Mouse (Mus musculus): ENCODE data around the gene Fam178b. TPM values are rescaled to one million over a fixed set of nuclear protein-coding genes. Genes with fewer than 3 reads are reported as not detected.

Gene Fam178b
- polyA plus RNA-seq, 1 experiment from 2014 or later: 2.1 TPM

- Histone ChIP-seq H3K4me2 (no peak overlapping the region), H3K9ac (no peak overlapping the region), H3K9me3 (no peaks in the 10 kb centered on the region), H3K27me3 (replicated peaks) (no peaks in the 10 kb centered on the region), H3K4me3 (no peak overlapping the region), H3K4me1 (peaks cover 64% of the 10 kb centered on the region), H3K27ac (replicated peaks) (no peak overlapping the region), H3K36me3 (no peaks in the 10 kb centered on the region)
- ATAC-seq (ENCODE audit: extremely low read depth, insufficient number of reproducible peaks, low FRiP score, low TSS enrichment): no peak
- WGBS: 61% methylated on average over 8 of the region's 8 CpGs
Observed at GRCm38 (mm10) chr1:36582211-36582610, 100.8 kb downstream of the Fam178b start.

- Histone ChIP-seq H3K9me3 (no peaks in the 10 kb centered on the region), H3K4me2 (peak overlapping the region; percentile 68; the same call in 1 of the 2 replicates), H3K36me3 (no peaks in the 10 kb centered on the region), H3K4me1 (peaks cover 73% of the 10 kb centered on the region), H3K27ac (replicated peaks) (peak overlapping the region; percentile 93), H3K27me3 (replicated peaks) (no peaks in the 10 kb centered on the region), H3K9ac (peak overlapping the region; percentile 71), H3K4me3 (no peak overlapping the region)
- WGBS: 62% methylated on average over 5 of the region's 5 CpGs
- ATAC-seq (ENCODE audit: extremely low read depth, insufficient number of reproducible peaks, low FRiP score, low TSS enrichment): no peak
Observed at GRCm38 (mm10) chr1:36581260-36581659, 101.7 kb downstream of the Fam178b start.

DNA sequence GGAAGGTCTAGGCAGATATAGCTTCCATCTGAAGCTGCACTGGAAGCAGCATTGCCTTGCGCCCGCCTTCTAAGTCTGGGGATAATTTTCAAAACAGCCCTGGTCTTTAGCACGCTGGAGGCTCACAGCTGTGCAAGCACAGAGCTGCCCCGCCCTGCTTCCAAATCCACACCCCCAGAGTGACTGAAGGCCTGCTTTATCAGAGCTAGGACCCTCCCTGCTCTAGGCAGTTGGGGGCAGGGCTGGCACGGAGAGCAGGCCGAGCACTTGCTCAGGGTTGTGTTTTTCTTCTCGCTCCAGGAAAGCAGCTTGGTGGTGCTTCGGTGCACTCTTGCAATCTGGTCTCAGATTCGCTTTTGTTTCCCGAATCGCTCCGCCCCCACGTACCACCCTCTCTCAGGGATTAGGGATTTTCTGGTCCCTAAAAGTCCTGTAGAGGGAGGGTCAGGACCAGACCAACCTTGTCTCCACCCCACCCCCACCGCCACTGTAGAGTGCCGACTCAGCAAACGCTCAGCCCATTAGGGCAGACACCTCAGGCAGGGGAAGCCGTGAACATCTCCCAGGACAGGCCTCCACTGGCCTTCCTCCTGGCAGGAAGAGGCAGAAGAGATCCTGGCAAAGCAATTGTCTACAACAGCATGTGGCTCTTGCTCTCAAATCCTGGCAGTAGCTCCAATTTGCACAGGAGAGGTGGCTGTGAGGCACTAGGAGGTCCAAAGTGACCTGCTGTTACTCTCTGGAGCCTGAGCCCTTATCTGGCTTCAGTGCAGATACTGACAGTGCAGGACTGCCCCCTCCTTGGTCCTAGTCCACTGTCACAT, 102.4 kb downstream of the Fam178b start:
- H3K27me3 ChIP-seq (replicated peaks): no peaks in the 10 kb centered on the region
- peak overlapping the region; percentile 71 for H3K9ac ChIP-seq
- peak overlapping the region; percentile 37 for H3K4me3 ChIP-seq
- WGBS: 2% methylated on average over 17 of the region's 17 CpGs
- peak overlapping the region; percentile 68 for H3K4me2 ChIP-seq
- peak overlapping the region; percentile 93 for H3K27ac ChIP-seq (replicated peaks)
- H3K36me3 ChIP-seq: no peaks in the 10 kb centered on the region
- peak; percentile 68 for ATAC-seq (ENCODE audit: extremely low read depth, insufficient number of reproducible peaks, low FRiP score, low TSS enrichment)
- H3K9me3 ChIP-seq: no peaks in the 10 kb centered on the region
- peaks cover 73% of the 10 kb centered on the region for H3K4me1 ChIP-seq

- Histone ChIP-seq H3K9me3 (no peaks in the 10 kb centered on the region), H3K9ac (peak overlapping the region; percentile 71), H3K36me3 (no peaks in the 10 kb centered on the region), H3K4me2 (peak overlapping the region; percentile 68), H3K4me3 (peak overlapping the region; percentile 37), H3K4me1 (peaks cover 75% of the 10 kb centered on the region), H3K27me3 (replicated peaks) (no peaks in the 10 kb centered on the region), H3K27ac (replicated peaks) (peak overlapping the region; percentile 93)
- WGBS: 36% methylated on average over 6 of the region's 6 CpGs
- ATAC-seq (ENCODE audit: extremely low read depth, insufficient number of reproducible peaks, low FRiP score, low TSS enrichment): no peak
Observed at GRCm38 (mm10) chr1:36579974-36580383, 103.0 kb downstream of the Fam178b start.

- Histone ChIP-seq H3K4me3 (no peak overlapping the region), H3K9me3 (no peaks in the 10 kb centered on the region), H3K27me3 (replicated peaks) (no peaks in the 10 kb centered on the region), H3K4me1 (peaks cover 68% of the 10 kb centered on the region), H3K9ac (no peak overlapping the region), H3K36me3 (no peaks in the 10 kb centered on the region), H3K4me2 (no peak overlapping the region), H3K27ac (replicated peaks) (no peak overlapping the region)
- ATAC-seq (ENCODE audit: extremely low read depth, insufficient number of reproducible peaks, low FRiP score, low TSS enrichment): no peak
- 65% methylated on average over 6 of the region's 6 CpGs for WGBS
Observed at GRCm38 (mm10) chr1:36576991-36577675, 105.8 kb downstream of the Fam178b start.

DNA sequence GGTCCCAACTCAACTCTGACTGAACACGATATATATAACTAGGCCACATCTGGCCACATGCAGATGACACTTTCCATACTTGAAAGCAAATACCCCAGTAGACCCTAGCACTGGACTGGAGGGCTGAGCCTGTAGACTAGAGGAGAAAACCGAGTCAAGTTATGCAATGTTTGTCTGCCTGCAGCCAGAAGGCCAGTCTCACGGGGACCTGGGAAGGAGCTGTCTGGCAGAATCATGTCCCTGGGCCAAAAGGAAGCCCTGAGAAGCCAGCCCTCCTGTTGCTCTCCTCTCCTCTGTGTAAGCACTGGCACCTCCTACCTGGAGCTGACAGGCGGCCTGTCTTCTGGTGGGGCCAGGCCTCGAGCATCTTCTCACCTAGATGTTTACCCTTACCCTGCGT, 107.6 kb downstream of the Fam178b start:
- peaks cover 68% of the 10 kb centered on the region for H3K4me1 ChIP-seq
- no peak overlapping the region for H3K4me2 ChIP-seq
- H3K36me3 ChIP-seq: no peaks in the 10 kb centered on the region
- H3K27ac ChIP-seq (replicated peaks): no peak overlapping the region
- peak overlapping the region; percentile 25; the same call in 1 of the 2 replicates for H3K9ac ChIP-seq
- H3K4me3 ChIP-seq: no peak overlapping the region
- H3K9me3 ChIP-seq: no peaks in the 10 kb centered on the region
- ATAC-seq (ENCODE audit: extremely low read depth, insufficient number of reproducible peaks, low FRiP score, low TSS enrichment): no peak
- H3K27me3 ChIP-seq (replicated peaks): no peaks in the 10 kb centered on the region
- 62% methylated on average over 6 of the region's 6 CpGs for WGBS

DNA sequence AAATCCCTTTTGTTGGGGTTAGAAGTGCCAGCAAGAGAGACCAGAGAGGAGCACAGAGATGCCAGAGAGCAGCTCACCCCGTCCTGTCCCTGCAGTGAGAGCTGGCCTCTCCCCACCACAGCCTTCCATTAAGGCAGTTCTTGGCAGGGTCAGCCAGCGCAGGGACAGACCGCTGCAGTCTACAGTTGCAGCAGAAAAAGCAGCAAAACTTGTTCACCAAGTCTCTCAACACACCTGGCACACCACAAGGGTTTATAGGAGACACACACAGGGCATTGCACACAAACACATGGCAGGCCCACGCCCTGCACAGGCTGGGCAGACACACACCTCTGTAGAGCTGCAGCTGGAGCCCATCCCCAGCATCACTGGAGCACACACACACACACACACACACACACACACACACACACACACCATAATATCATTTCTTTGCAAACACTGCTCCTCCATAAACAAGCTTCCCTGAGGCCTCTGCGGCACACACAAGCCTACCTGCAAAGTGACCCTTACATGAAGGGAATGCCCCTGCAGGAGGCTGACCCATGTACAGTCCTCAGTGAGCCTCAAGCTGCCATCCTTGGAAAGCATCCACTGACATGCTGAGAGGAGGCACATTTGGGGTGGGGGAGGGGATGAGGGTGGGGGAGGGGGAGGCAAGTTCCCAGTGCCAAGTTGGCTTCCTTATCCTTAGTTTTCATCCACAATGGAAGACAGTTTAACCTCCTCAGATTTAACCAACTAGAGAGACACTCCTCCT, 108.6 kb downstream of the Fam178b start:
- H3K36me3 ChIP-seq: no peaks in the 10 kb centered on the region
- H3K9me3 ChIP-seq: no peaks in the 10 kb centered on the region
- H3K4me1 ChIP-seq: peaks cover 68% of the 10 kb centered on the region
- H3K9ac ChIP-seq: no peak overlapping the region
- H3K4me2 ChIP-seq: no peak overlapping the region
- 87% methylated on average over 5 of the region's 5 CpGs for WGBS
- H3K27ac ChIP-seq (replicated peaks): no peak overlapping the region
- ATAC-seq (ENCODE audit: extremely low read depth, insufficient number of reproducible peaks, low FRiP score, low TSS enrichment): no peak
- H3K4me3 ChIP-seq: no peak overlapping the region
- H3K27me3 ChIP-seq (replicated peaks): no peaks in the 10 kb centered on the region

DNA sequence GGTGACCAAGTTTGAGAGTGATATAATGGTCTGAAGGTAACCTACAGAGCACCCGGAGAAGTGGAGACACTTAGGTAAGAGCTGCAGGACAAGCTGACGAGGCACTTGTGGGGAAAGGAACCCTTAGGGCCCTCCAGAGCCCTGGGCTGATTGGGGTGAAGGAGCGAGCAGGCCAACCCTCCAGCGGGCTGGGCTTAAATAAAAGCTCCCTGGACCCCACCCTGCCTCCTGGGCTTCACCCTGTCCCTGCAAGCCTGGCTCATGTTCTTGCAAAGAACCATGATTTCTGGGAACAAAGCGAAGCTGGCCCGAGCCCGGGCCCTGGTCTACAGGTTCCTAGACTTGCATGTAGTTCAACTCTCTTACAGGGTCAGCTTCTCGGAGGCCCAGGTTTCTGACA, 109.5 kb downstream of the Fam178b start:
- no peaks in the 10 kb centered on the region for H3K36me3 ChIP-seq
- no peaks in the 10 kb centered on the region for H3K27me3 ChIP-seq (replicated peaks)
- H3K4me1 ChIP-seq: peaks cover 68% of the 10 kb centered on the region
- no peak overlapping the region for H3K4me3 ChIP-seq
- H3K27ac ChIP-seq (replicated peaks): no peak overlapping the region
- 72% methylated on average over 8 of the region's 8 CpGs for WGBS
- no peak for ATAC-seq (ENCODE audit: extremely low read depth, insufficient number of reproducible peaks, low FRiP score, low TSS enrichment)
- H3K9ac ChIP-seq: no peak overlapping the region
- no peaks in the 10 kb centered on the region for H3K9me3 ChIP-seq
- no peak overlapping the region for H3K4me2 ChIP-seq

DNA sequence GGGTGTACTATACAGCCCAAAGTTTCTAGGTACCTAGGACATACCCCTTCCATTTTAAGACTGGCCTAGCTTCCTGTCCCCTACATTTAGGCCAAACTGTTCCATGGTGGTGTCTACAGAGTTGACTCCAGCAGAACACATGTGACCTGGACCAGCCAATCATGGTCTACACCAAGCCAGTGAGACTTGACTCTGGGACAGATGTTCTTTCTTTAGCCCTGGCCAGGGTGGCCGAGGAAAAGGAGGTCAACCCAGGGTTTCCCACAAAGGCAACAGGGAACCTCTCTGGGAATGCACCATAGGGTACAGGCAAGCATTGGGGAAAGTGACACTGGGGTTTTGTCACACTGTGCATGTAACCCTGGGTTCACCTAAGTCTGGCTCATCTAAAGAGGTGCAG, 110.3 kb downstream of the Fam178b start:
- 50% methylated on average over 1 of the region's 1 CpGs for WGBS
- H3K4me1 ChIP-seq: peaks cover 76% of the 10 kb centered on the region
- H3K4me3 ChIP-seq: no peak overlapping the region
- no peak overlapping the region for H3K27ac ChIP-seq (replicated peaks)
- no peaks in the 10 kb centered on the region for H3K36me3 ChIP-seq
- H3K27me3 ChIP-seq (replicated peaks): no peaks in the 10 kb centered on the region
- no peak overlapping the region for H3K9ac ChIP-seq
- H3K4me2 ChIP-seq: no peak overlapping the region
- no peaks in the 10 kb centered on the region for H3K9me3 ChIP-seq
- ATAC-seq (ENCODE audit: extremely low read depth, insufficient number of reproducible peaks, low FRiP score, low TSS enrichment): no peak

- Histone ChIP-seq H3K27me3 (replicated peaks) (no peaks in the 10 kb centered on the region), H3K36me3 (no peaks in the 10 kb centered on the region), H3K9me3 (no peaks in the 10 kb centered on the region), H3K4me3 (no peak overlapping the region), H3K4me1 (peaks cover 77% of the 10 kb centered on the region), H3K4me2 (no peak overlapping the region), H3K9ac (no peak overlapping the region), H3K27ac (replicated peaks) (no peak overlapping the region)
- 51% methylated on average over 2 of the region's 2 CpGs for WGBS
- no peak for ATAC-seq (ENCODE audit: extremely low read depth, insufficient number of reproducible peaks, low FRiP score, low TSS enrichment)
Observed at GRCm38 (mm10) chr1:36572140-36572700, 110.8 kb downstream of the Fam178b start.

DNA sequence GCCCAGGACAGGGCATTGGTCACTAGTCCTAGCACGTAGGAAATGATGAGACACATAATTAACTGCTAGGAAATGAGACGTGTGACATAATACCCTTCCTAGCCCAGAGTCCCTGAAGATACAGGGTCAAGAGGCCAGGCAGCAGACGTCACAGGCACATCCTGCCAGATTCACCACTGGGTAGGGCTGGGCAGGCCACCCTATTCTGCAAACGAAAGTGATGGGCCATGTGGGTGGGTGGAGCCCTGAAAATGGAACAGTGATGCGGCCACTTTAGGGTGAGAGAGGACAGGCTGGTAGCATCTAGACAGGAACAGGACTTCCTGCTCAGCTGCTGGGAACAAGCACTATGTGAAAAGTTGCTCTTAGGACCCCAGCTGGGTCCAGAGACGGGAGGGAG, 111.4 kb downstream of the Fam178b start:
- H3K4me1 ChIP-seq: peaks cover 76% of the 10 kb centered on the region
- H3K27me3 ChIP-seq (replicated peaks): no peaks in the 10 kb centered on the region
- no peaks in the 10 kb centered on the region for H3K9me3 ChIP-seq
- no peak for ATAC-seq (ENCODE audit: extremely low read depth, insufficient number of reproducible peaks, low FRiP score, low TSS enrichment)
- 30% methylated on average over 6 of the region's 6 CpGs for WGBS
- no peak overlapping the region for H3K9ac ChIP-seq
- H3K4me3 ChIP-seq: no peak overlapping the region
- 0 out of 2 replicates have a peak overlapping the region, but pooled peaks have one; percentile 1 for H3K27ac ChIP-seq (replicated peaks)
- no peak overlapping the region for H3K4me2 ChIP-seq
- no peaks in the 10 kb centered on the region for H3K36me3 ChIP-seq
